Mouse (Mus musculus) embryonic facial prominence, embryonic 12.5 days (tissue): Measurements from ENCODE around the gene Polr2m. TPM values are rescaled to one million over a fixed set of nuclear protein-coding genes. Genes with fewer than 3 reads are reported as not detected.
"Not testable (repeated sequence)": the region's sequence is repeated elsewhere in the genome, so short reads cannot be mapped to it uniquely, and the experiment has no call there.

ENCODE experiments used
- ATAC-seq: fragments of 200-750 bp; cut with Nextera tagmentation; 2 replicates; pipeline ENCODE4 v1.8.0; 2017; ENCODE audit not compliant: insufficient number of reproducible peaks, insufficient read depth, low FRiP score, low TSS enrichment
- H3K27ac ChIP-seq: fragments of 300-500 bp; sonication (generic); 2 replicates; pipeline ENCODE4 v1.5.1; 2016; ENCODE audit warnings: mild to moderate bottlenecking
- H3K27me3 ChIP-seq: fragments of 300-500 bp; sonication (generic); 2 replicates; pipeline ENCODE4 v1.6.1; 2016; ENCODE audit warnings: mild to moderate bottlenecking, moderate library complexity
- H3K36me3 ChIP-seq: fragments of 300-500 bp; sonication (generic); 2 replicates; pipeline ENCODE4 v1.6.1; 2016; ENCODE audit warnings: mild to moderate bottlenecking
- H3K4me1 ChIP-seq: fragments of 300-500 bp; sonication (generic); 2 replicates; pipeline ENCODE4 v1.6.1; 2016
- H3K4me2 ChIP-seq: fragments of 300-500 bp; sonication (generic); replicated peaks from 2 replicates; pipeline ENCODE4 v1.6.1; 2016; ENCODE audit warnings: mild to moderate bottlenecking, moderate library complexity
- H3K4me3 ChIP-seq: fragments of 300-500 bp; sonication (generic); 2 replicates; pipeline ENCODE4 v1.5.1; 2016; ENCODE audit warnings: mild to moderate bottlenecking
- H3K9ac ChIP-seq: fragments of 300-500 bp; sonication (generic); 2 replicates; pipeline ENCODE4 v1.6.1; 2016; ENCODE audit warnings: mild to moderate bottlenecking, moderate library complexity
- H3K9me3 ChIP-seq: fragments of 300-500 bp; sonication (generic); 2 replicates; pipeline ENCODE4 v1.6.1; 2016; ENCODE audit warnings: mild to moderate bottlenecking, moderate library complexity
- WGBS: fragments of 180-500 bp; shearing (Covaris S2); methylation state at CpG from one replicate; pipeline ENCODE4 v1.1.7; 2016; 5-methylcytosine and 5-hydroxymethylcytosine counted together
- polyA plus RNA-seq: library from polyadenylated mRNA; unstranded; fragments of >200 nt; fragmentation: Nextera tagmentation; extraction: Ambion mirVana; gene quantifications from 2 replicates; pipeline ENCODE4 v1.2.1, GENCODE M21; 2016

The Polr2m gene
- polyA plus RNA-seq, 1 experiment from 2014 or later, result 561 TPM

DNA sequence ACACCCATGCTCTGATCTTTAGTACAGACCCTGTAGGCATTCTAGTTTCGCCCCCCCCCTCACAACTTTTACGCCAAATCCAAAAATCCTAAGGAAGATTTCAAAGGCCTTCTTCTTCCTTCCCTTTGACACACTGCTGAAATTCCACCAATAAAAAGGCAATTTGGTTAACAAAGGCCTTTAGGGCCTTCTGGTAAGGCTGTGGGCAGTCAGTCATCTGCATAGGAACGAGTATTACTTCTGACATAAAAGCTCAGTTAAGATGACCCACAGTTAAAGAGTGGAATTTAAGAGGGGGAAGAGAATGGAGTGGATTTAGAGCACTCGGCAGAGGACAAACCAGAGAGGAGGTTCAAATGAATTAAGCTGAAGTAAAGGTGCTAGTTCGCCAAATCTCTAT lies 8.0 kb upstream of the Polr2m start:
- H3K9me3 ChIP-seq, result no peaks in the 10 kb centered on the region
- H3K27ac ChIP-seq, result no peak overlapping the region
- ATAC-seq, result no peak

DNA sequence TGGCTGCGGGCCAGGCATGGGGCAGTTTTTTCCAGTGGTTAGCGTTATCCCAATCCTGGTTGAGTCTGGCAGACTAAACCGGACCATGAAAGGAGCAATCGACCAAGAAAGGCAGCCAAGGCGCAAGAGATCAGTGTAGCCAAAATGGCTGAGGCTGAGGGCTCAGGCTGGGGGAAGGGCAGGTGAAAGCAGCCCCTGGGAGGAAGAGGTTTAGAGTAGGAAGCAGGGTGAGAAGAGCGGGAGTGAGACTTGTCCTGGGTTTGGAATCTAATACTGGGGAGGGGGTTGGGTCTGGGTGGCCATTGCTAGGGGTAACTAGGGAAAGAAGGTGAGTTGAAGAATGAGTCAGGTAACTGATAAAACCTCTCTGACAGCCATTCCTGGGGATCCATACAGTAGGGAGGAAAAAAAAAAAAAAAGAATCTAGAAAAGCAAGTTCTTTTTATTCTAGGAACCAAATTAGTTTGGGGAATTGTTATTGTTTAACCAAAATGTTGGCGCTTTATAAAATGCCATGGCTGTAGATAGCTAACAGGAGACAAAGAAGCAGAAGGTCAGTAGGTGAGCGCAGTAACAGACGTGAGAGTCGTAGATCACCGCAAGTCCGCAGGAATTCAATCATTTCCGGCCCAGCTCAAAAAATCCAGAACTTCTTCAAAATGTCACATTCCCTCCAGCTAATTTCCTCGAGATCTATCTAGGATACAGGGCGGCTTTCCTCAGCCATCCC lies 6.7 kb upstream of the Polr2m start:
- Histone ChIP-seq H3K27me3 (no peaks in the 10 kb centered on the region), H3K4me1 (peaks cover 3% of the 10 kb centered on the region; the same call in 1 of the 2 replicates), H3K27ac (peak overlapping the region; percentile 36; the same call in 1 of the 2 replicates), H3K36me3 (no peaks in the 10 kb centered on the region), H3K4me2 (no peak overlapping the region), H3K9ac (no peak overlapping the region), H3K9me3 (no peaks in the 10 kb centered on the region), H3K4me3 (no peak overlapping the region)
- WGBS, result 64% methylated on average over 15 of the region's 15 CpGs
- no peak for ATAC-seq

More for the DNA sequence above, 8.0 kb upstream of the Polr2m start:
- no peaks in the 10 kb centered on the region for H3K36me3 ChIP-seq
- H3K4me2 ChIP-seq, result no peak overlapping the region
- H3K4me3 ChIP-seq, result no peak overlapping the region
- peaks cover 6% of the 10 kb centered on the region; the same call in 1 of the 2 replicates for H3K4me1 ChIP-seq
- no peaks in the 10 kb centered on the region for H3K27me3 ChIP-seq
- WGBS, result 68% methylated on average over 5 of the region's 5 CpGs
- H3K9ac ChIP-seq, result no peak overlapping the region

DNA sequence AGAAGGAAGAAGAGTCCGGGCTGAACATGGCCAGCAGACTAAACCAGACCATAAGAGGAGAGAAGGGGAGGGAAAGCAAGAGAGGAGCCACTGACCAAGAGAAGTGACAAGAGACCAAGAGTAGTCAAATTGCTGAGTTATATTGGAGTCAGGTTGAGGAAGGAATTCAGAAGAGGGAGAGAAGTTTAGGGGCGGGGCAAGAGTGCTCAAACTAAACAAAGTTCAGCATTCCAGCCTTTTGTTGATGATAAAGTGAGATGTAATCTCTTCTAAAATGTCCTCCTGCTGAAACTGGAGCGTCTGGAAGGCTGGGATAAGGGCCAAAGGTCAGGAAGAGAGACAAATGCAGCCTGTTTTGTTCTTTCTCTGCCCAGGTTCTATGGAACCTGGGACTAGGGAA lies 4.3 kb upstream of the Polr2m start:
- no peak for ATAC-seq
- WGBS, result 48% methylated on average over 3 of the region's 3 CpGs

DNA sequence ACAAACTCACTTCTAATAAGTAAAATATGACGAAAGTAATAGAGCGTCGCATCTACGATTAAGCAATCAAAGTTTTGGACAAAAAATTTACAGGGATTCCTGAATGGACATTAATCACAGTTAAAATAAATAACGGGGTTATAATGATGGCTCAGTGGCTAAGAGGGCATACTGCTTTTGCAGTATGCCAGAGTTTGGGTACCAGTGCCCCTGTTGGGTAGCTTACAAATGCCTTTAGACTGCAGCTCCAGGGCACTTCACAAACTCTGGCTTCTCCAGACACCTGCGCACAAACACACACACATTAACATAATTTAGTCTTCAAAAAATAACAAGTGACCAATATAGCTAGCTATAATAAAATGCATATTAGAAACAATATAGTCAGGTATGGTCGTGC lies 392 bp upstream of the Polr2m start:
- no peak for ATAC-seq
- H3K9ac ChIP-seq, result no peak overlapping the region
- no peaks in the 10 kb centered on the region for H3K27me3 ChIP-seq
- no peaks in the 10 kb centered on the region for H3K9me3 ChIP-seq
- peak overlapping the region; percentile 97 for H3K4me3 ChIP-seq
- peaks cover 8% of the 10 kb centered on the region; the same call in 1 of the 2 replicates for H3K4me1 ChIP-seq
- WGBS, result 42% methylated on average over 7 of the region's 7 CpGs
- H3K4me2 ChIP-seq, result peak overlapping the region; percentile 17; the same call in 1 of the 2 replicates
- H3K36me3 ChIP-seq, result peaks cover 24% of the 10 kb centered on the region
- peak overlapping the region; percentile 95; the same call in 1 of the 2 replicates for H3K27ac ChIP-seq

More for the DNA sequence above, 4.3 kb upstream of the Polr2m start:
- Histone ChIP-seq H3K4me3 (no peak overlapping the region), H3K27me3 (no peaks in the 10 kb centered on the region), H3K4me2 (no peak overlapping the region), H3K36me3 (no peaks in the 10 kb centered on the region), H3K9ac (no peak overlapping the region), H3K4me1 (peaks cover 3% of the 10 kb centered on the region; the same call in 1 of the 2 replicates), H3K27ac (no peak overlapping the region), H3K9me3 (no peaks in the 10 kb centered on the region)

GRCm38 (mm10) chr9:71484871-71485474 lies 762 bp downstream of the Polr2m start:
- 2% methylated on average over 14 of the region's 14 CpGs for WGBS
- peak overlapping the region; percentile 99 for H3K9ac ChIP-seq
- H3K27ac ChIP-seq, result peak overlapping the region; percentile 95
- H3K4me1 ChIP-seq, result peaks cover 8% of the 10 kb centered on the region; the same call in 1 of the 2 replicates
- H3K27me3 ChIP-seq, result no peaks in the 10 kb centered on the region
- ATAC-seq, result no peak
- H3K9me3 ChIP-seq, result no peaks in the 10 kb centered on the region
- peak overlapping the region; percentile 97 for H3K4me3 ChIP-seq
- H3K4me2 ChIP-seq, result peak overlapping the region; percentile 73
- H3K36me3 ChIP-seq, result peaks cover 35% of the 10 kb centered on the region

- H3K27ac ChIP-seq, H3K4me1 ChIP-seq, H3K27me3 ChIP-seq, ATAC-seq, H3K9me3 ChIP-seq: not testable (repeated sequence)
- 0 out of 2 replicates have a peak overlapping the region, but pooled peaks have one; percentile 99 for H3K9ac ChIP-seq
- 82% methylated on average over 7 of the region's 7 CpGs for WGBS
- peaks cover 46% of the 10 kb centered on the region for H3K36me3 ChIP-seq
- peak overlapping the region; percentile 73 for H3K4me2 ChIP-seq
- H3K4me3 ChIP-seq, result peak overlapping the region; percentile 97
These were observed 1.9 kb downstream of the Polr2m start for GRCm38 (mm10) chr9:71483872-71484271.

DNA sequence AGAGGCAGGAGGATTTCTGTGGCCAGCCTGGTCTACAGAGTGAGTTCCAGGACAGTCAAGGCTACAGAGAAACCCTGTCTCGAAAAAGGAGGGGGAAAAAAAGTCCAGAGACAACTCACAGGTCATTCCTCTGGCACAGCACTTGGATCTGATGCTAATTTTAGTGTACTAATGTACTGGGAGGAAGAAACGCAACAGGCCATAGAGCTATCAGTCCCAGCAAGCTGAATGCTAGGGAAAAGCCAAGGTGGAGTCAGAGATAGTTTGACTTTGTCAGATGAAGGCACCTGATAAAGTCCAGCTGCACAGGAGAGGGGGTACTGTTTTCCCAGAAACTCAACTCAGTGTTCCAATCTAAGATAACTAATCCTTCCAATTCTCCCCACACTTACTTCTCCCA lies 5.4 kb downstream of the Polr2m start:
- Histone ChIP-seq H3K27ac (no peak overlapping the region), H3K4me1 (peaks cover 8% of the 10 kb centered on the region; the same call in 1 of the 2 replicates), H3K9me3 (no peaks in the 10 kb centered on the region; the same call in 1 of the 2 replicates), H3K27me3 (no peaks in the 10 kb centered on the region), H3K9ac (no peak overlapping the region), H3K4me2 (no peak overlapping the region), H3K4me3 (no peak overlapping the region), H3K36me3 (peaks cover 78% of the 10 kb centered on the region)
- WGBS, result 95% methylated on average over 2 of the region's 2 CpGs
- ATAC-seq, result no peak

GRCm38 (mm10) chr9:71479413-71479812 lies 6.3 kb downstream of the Polr2m start:
- WGBS, result 95% methylated on average over 9 of the region's 9 CpGs
- H3K9ac ChIP-seq, result no peak overlapping the region
- no peak overlapping the region for H3K4me2 ChIP-seq
- H3K4me1 ChIP-seq, result peaks cover 8% of the 10 kb centered on the region; the same call in 1 of the 2 replicates
- H3K27me3 ChIP-seq, result no peaks in the 10 kb centered on the region
- H3K36me3 ChIP-seq, result peaks cover 84% of the 10 kb centered on the region
- H3K4me3 ChIP-seq, result no peak overlapping the region
- ATAC-seq, result no peak
- H3K27ac ChIP-seq, result no peak overlapping the region
- H3K9me3 ChIP-seq, result no peaks in the 10 kb centered on the region; the same call in 1 of the 2 replicates

GRCm38 (mm10) chr9:71478596-71478995 lies 7.1 kb downstream of the Polr2m start:
- Histone ChIP-seq H3K27me3 (no peaks in the 10 kb centered on the region), H3K9me3 (no peaks in the 10 kb centered on the region; the same call in 1 of the 2 replicates), H3K9ac (no peak overlapping the region), H3K4me3 (no peak overlapping the region), H3K27ac (no peak overlapping the region), H3K4me2 (no peak overlapping the region), H3K4me1 (peaks cover 3% of the 10 kb centered on the region; the same call in 1 of the 2 replicates), H3K36me3 (peaks cover 83% of the 10 kb centered on the region)
- no peak for ATAC-seq
- WGBS, result 94% methylated on average over 7 of the region's 7 CpGs

- Histone ChIP-seq H3K4me3 (no peak overlapping the region), H3K9ac (no peak overlapping the region), H3K27me3 (no peaks in the 10 kb centered on the region), H3K4me2 (no peak overlapping the region), H3K36me3 (peaks cover 65% of the 10 kb centered on the region), H3K27ac (no peak overlapping the region), H3K4me1 (no peaks in the 10 kb centered on the region), H3K9me3 (no peaks in the 10 kb centered on the region; the same call in 1 of the 2 replicates)
- 95% methylated on average over 3 of the region's 3 CpGs for WGBS
- no peak for ATAC-seq
These were observed 9.1 kb downstream of the Polr2m start for GRCm38 (mm10) chr9:71476601-71477000.

DNA sequence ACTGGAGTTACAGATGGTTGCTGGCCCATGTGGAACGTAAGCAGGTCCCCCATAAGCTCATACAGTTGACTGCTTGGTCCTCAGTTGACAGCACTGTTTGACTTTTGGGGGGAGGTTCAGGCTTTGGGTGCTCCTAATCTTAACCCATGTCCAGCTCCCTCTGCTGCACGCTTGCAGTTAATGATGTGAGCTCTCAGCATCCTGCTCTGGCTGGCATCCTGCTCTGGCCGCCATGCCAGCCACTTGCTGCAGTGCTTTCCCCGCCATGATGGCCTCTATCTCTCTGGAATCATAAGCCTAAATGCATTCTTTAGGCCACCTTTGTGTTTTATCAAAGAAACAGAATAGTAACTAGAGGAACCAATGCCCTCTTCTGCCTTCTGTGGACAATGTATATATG lies 10.2 kb downstream of the Polr2m start:
- ATAC-seq, result no peak
- WGBS, result 93% methylated on average over 4 of the region's 4 CpGs
- H3K4me1 ChIP-seq, result no peaks in the 10 kb centered on the region
- H3K36me3 ChIP-seq, result peaks cover 54% of the 10 kb centered on the region
- H3K4me3 ChIP-seq, result no peak overlapping the region
- no peak overlapping the region for H3K9ac ChIP-seq
- no peak overlapping the region for H3K4me2 ChIP-seq
- H3K27me3 ChIP-seq, result no peaks in the 10 kb centered on the region
- no peaks in the 10 kb centered on the region; the same call in 1 of the 2 replicates for H3K9me3 ChIP-seq
- H3K27ac ChIP-seq, result no peak overlapping the region

DNA sequence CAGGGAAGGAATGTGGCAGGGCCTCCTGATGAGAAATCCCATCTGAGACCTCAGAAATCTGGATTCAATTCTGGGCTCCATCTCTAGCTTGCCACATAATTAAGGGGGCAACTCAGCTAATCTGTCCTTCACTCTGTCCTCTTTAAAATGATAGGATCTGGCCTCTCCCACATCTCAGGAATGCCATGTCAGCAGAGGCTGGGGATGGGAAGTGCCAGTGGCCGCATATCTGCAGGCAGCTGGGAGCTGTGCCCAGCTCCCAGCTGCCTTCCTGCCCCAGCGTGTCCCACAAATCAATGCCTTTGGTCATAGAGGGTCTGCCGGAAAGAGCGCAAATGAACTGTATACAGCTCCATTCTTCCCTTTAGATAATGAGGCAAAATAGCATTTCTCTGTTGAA lies 18.3 kb downstream of the Polr2m start:
- Histone ChIP-seq H3K4me1 (peaks cover 6% of the 10 kb centered on the region; the same call in 1 of the 2 replicates), H3K9ac (no peak overlapping the region), H3K4me2 (no peak overlapping the region), H3K27me3 (no peaks in the 10 kb centered on the region), H3K36me3 (no peaks in the 10 kb centered on the region), H3K4me3 (no peak overlapping the region), H3K27ac (0 out of 2 replicates have a peak overlapping the region, but pooled peaks have one; percentile 23), H3K9me3 (no peaks in the 10 kb centered on the region)
- 65% methylated on average over 4 of the region's 4 CpGs for WGBS
- no peak for ATAC-seq
